Mouse (Mus musculus) heart, embryonic 14.5 days (tissue): Measurements from ENCODE around the gene Slc22a15. TPM values are rescaled to one million over a fixed set of nuclear protein-coding genes. Genes with fewer than 3 reads are reported as not detected.

Source experiments
- ATAC-seq: fragments of 200-750 bp; cut with Nextera tagmentation; 2 replicates; pipeline ENCODE4 v1.8.0; 2017; ENCODE audit warnings: low read depth, moderate TSS enrichment; ENCODE audit not compliant: insufficient number of reproducible peaks, insufficient read depth, low FRiP score
- H3K27ac ChIP-seq, 2 experiments: fragments of 200-500 bp in 1 of 2; fragments of 300-500 bp in 1 of 2; sonication (generic) in 1 of 2; replicated peaks in 1 of 2; 2 replicates each; pipeline ENCODE4 v1.5.1; 2012 to 2014; ENCODE audit warnings: low read depth in 2 of 2, low read length in 2 of 2, control low read depth in 1 of 2, mild to moderate bottlenecking in 1 of 2, mixed read lengths in 1 of 2; ENCODE audit not compliant: control insufficient read depth in 1 of 2, insufficient read depth in 1 of 2
- H3K27me3 ChIP-seq: fragments of 300-500 bp; sonication (generic); 2 replicates; pipeline ENCODE4 v1.6.1; 2014; ENCODE audit warnings: mild to moderate bottlenecking, low read length, control low read depth; ENCODE audit not compliant: control insufficient read depth, insufficient read depth
- H3K36me3 ChIP-seq: fragments of 300-500 bp; sonication (generic); 2 replicates; pipeline ENCODE4 v1.6.1; 2014; ENCODE audit warnings: mild to moderate bottlenecking, control low read depth, low read length, mixed read lengths; ENCODE audit not compliant: control insufficient read depth, insufficient read depth
- H3K4me1 ChIP-seq, 2 experiments: fragments of 200-500 bp in 1 of 2; fragments of 300-500 bp in 1 of 2; sonication (generic) in 1 of 2; 2 replicates each; pipeline ENCODE4 v1.6.1; 2012 to 2014; ENCODE audit warnings: low read length in 2 of 2, control low read depth in 1 of 2, mixed read lengths in 1 of 2; ENCODE audit not compliant: control insufficient read depth in 2 of 2, insufficient read depth in 2 of 2
- H3K4me2 ChIP-seq: fragments of 300-500 bp; sonication (generic); 2 replicates; pipeline ENCODE4 v1.6.1; 2014; ENCODE audit warnings: mild to moderate bottlenecking, low read length
- H3K4me3 ChIP-seq, 2 experiments: fragments of 200-500 bp in 1 of 2; fragments of 300-500 bp in 1 of 2; sonication (generic) in 1 of 2; 2 replicates each; pipeline ENCODE4 v1.5.1; 2012 to 2014; ENCODE audit warnings: low read length in 2 of 2, mild to moderate bottlenecking in 2 of 2, control low read depth in 1 of 2, low read depth in 1 of 2, moderate library complexity in 1 of 2; ENCODE audit not compliant: control insufficient read depth in 1 of 2, insufficient read depth in 1 of 2
- H3K9ac ChIP-seq: fragments of 300-500 bp; sonication (generic); 2 replicates; pipeline ENCODE4 v1.6.1; 2014; ENCODE audit warnings: mild to moderate bottlenecking, low read length
- H3K9me3 ChIP-seq: fragments of 300-500 bp; sonication (generic); 2 replicates; pipeline ENCODE4 v1.6.1; 2016; ENCODE audit warnings: low read length, control low read depth; ENCODE audit not compliant: control insufficient read depth
- WGBS: fragments of 180-500 bp; shearing (Covaris S2); extraction: QIAGEN DNeasy Blood & Tissue Kit; methylation state at CpG from one replicate; pipeline ENCODE4 v1.1.7; 2014; 5-methylcytosine and 5-hydroxymethylcytosine counted together
- polyA plus RNA-seq: library from polyadenylated mRNA; unstranded; fragments of >200 nt; fragmentation: Nextera tagmentation; extraction: Ambion mirVana; gene quantifications from 2 replicates; pipeline ENCODE4 v1.2.1, GENCODE M21; 2014

The Slc22a15 gene
- polyA plus RNA-seq, 1 experiment from 2014 or later, result 6.1 TPM

- Histone ChIP-seq H3K36me3 (peaks cover 22% of the 10 kb centered on the region), H3K27me3 (no peaks in the 10 kb centered on the region), H3K9ac (no peak overlapping the region), H3K4me2 (no peak overlapping the region), H3K27ac (no peak overlapping the region), H3K4me1 (peaks cover 4 to 5% of the 10 kb centered on the region in 2 experiments), H3K9me3 (no peaks in the 10 kb centered on the region), H3K4me3 (no peak overlapping the region)
- WGBS, result 70% methylated on average over 9 of the region's 9 CpGs
- no peak for ATAC-seq
Measured at GRCm38 (mm10) chr3:101881721-101882120, 42.5 kb downstream of the Slc22a15 start.

GRCm38 (mm10) chr3:101880818-101881217, 43.4 kb downstream of the Slc22a15 start:
- H3K4me2 ChIP-seq, result no peak overlapping the region
- H3K4me3 ChIP-seq, result no peak overlapping the region
- no peaks in the 10 kb centered on the region for H3K27me3 ChIP-seq
- H3K9me3 ChIP-seq, result no peaks in the 10 kb centered on the region
- H3K27ac ChIP-seq, result no peak overlapping the region
- peaks cover 22% of the 10 kb centered on the region for H3K36me3 ChIP-seq
- no peak for ATAC-seq
- H3K4me1 ChIP-seq, result peaks cover 10 to 13% of the 10 kb centered on the region in 2 experiments
- WGBS, result 72% methylated on average over 6 of the region's 6 CpGs
- H3K9ac ChIP-seq, result no peak overlapping the region

GRCm38 (mm10) chr3:101878136-101878535, 46.1 kb downstream of the Slc22a15 start:
- WGBS, result 69% methylated on average over 5 of the region's 5 CpGs
- no peak for ATAC-seq
- peaks cover 41% of the 10 kb centered on the region for H3K36me3 ChIP-seq
- H3K4me3 ChIP-seq, result no peak overlapping the region
- no peak overlapping the region for H3K9ac ChIP-seq
- H3K4me1 ChIP-seq, result peaks cover 8 to 14% of the 10 kb centered on the region in 2 experiments
- no peaks in the 10 kb centered on the region for H3K27me3 ChIP-seq
- no peak overlapping the region for H3K27ac ChIP-seq
- no peak overlapping the region for H3K4me2 ChIP-seq
- no peaks in the 10 kb centered on the region for H3K9me3 ChIP-seq

- no peak overlapping the region for H3K4me3 ChIP-seq
- H3K9ac ChIP-seq, result no peak overlapping the region
- peaks cover 8 to 14% of the 10 kb centered on the region in 2 experiments for H3K4me1 ChIP-seq
- H3K9me3 ChIP-seq, result no peaks in the 10 kb centered on the region
- H3K36me3 ChIP-seq, result peaks cover 46% of the 10 kb centered on the region
- peak overlapping the region; percentile 71 to 79 for H3K27ac ChIP-seq
- ATAC-seq, result no peak
- no peaks in the 10 kb centered on the region for H3K27me3 ChIP-seq
- 59% methylated on average over 7 of the region's 7 CpGs for WGBS
- H3K4me2 ChIP-seq, result no peak overlapping the region
Measured at GRCm38 (mm10) chr3:101876459-101877285, 47.6 kb downstream of the Slc22a15 start.

- Histone ChIP-seq H3K9ac (no peak overlapping the region), H3K27me3 (no peaks in the 10 kb centered on the region), H3K36me3 (peaks cover 46% of the 10 kb centered on the region), H3K4me1 (peaks cover 8 to 14% of the 10 kb centered on the region in 2 experiments), H3K4me3 (no peak overlapping the region), H3K9me3 (no peaks in the 10 kb centered on the region), H3K4me2 (no peak overlapping the region), H3K27ac (peak overlapping the region; percentile 27 to 79; a peak in 3 of 4 replicates)
- WGBS, result 77% methylated on average over 10 of the region's 10 CpGs
- no peak for ATAC-seq
Measured at GRCm38 (mm10) chr3:101875258-101875920, 48.9 kb downstream of the Slc22a15 start.

GRCm38 (mm10) chr3:101873061-101873675, 51.1 kb downstream of the Slc22a15 start:
- H3K4me3 ChIP-seq, result no peak overlapping the region
- 84% methylated on average over 7 of the region's 7 CpGs for WGBS
- H3K27ac ChIP-seq, result no peak overlapping the region
- no peaks in the 10 kb centered on the region for H3K9me3 ChIP-seq
- H3K36me3 ChIP-seq, result peaks cover 32% of the 10 kb centered on the region
- H3K9ac ChIP-seq, result no peak overlapping the region
- peaks cover 8 to 14% of the 10 kb centered on the region in 2 experiments for H3K4me1 ChIP-seq
- H3K4me2 ChIP-seq, result no peak overlapping the region
- no peaks in the 10 kb centered on the region for H3K27me3 ChIP-seq
- ATAC-seq, result no peak

GRCm38 (mm10) chr3:101871951-101872350, 52.3 kb downstream of the Slc22a15 start:
- Histone ChIP-seq H3K27ac (no peak overlapping the region), H3K36me3 (peaks cover 24% of the 10 kb centered on the region), H3K9ac (no peak overlapping the region), H3K4me2 (no peak overlapping the region), H3K4me3 (no peak overlapping the region), H3K4me1 (peaks cover 7 to 12% of the 10 kb centered on the region in 2 experiments), H3K9me3 (no peaks in the 10 kb centered on the region), H3K27me3 (no peaks in the 10 kb centered on the region)
- WGBS, result 80% methylated on average over 9 of the region's 9 CpGs
- ATAC-seq, result no peak
